Mouse (Mus musculus) ES-CJ7 (cell line): Measurements from ENCODE around the gene Mrpl14.

Source experiments
- DNase-seq: peaks from one replicate; pipeline ENCODE4 v3.0.0; 2011; ENCODE audit warnings: low read depth, low spot score

Gene Mrpl14

DNA sequence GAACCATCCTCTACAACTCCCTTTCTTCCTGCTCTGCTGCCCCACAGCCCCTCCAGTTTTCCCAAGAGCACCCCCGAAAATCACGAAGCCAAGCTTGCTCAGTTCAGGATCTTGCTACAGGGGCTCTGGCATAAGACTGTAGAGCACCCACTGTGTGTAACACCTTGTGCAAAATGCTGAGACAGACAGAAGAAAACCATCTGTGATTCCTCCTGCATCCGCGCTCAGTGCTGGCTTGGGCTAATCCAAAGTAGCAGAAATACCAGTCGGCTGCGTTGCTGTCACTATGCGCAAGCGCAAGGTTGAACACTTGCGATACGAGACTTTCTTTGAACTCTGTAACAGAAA, 38.4 kb downstream of the Mrpl14 start:
- DNase-seq, result no peak

GRCm38 (mm10) chr17:45726249-45726648, 40.1 kb downstream of the Mrpl14 start:
- no peak for DNase-seq

DNA sequence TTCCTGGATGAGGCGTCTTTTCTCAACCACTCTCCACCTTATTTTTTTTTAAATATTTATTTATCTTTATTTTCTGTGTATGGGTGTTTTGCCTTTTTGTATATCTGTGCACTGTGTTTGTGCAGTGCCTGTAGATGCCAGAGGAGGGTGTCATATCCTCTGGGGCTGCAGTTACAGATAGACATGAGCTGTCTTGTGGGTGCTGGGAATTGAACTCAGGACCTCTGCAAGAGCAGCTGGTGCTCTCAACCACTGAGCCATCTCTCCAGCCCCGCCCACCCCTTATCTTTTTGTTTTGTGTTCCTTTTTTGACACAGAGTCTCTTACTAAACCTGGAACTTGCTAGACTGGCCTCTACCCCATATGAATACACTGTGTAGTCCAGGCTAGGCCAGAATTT, 41.4 kb downstream of the Mrpl14 start:
- no peak for DNase-seq

GRCm38 (mm10) chr17:45727983-45728723, 42.0 kb downstream of the Mrpl14 start:
- no peak for DNase-seq

DNA sequence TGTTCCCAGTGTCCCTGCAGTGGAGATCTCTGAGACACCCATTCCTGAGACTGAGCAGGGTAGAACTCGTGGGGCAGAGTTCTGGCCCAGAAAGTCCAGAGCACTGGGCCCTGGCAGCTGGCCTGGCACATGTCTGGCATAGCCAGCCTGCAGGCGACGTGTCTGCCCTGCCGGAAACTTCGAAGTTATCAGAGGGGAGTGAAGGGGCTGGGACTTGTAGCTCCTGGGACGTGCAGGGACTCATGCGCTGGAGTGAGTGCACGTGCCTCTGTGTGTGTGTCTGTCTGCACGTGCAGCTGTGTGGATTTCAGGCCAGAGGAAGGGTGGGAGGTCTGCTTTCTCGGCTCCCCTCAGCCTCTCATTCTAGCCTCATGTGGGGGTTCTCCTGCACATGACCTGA, 43.3 kb downstream of the Mrpl14 start:
- no peak for DNase-seq

- no peak for DNase-seq
Measured at GRCm38 (mm10) chr17:45730696-45731095, 44.6 kb downstream of the Mrpl14 start.

DNA sequence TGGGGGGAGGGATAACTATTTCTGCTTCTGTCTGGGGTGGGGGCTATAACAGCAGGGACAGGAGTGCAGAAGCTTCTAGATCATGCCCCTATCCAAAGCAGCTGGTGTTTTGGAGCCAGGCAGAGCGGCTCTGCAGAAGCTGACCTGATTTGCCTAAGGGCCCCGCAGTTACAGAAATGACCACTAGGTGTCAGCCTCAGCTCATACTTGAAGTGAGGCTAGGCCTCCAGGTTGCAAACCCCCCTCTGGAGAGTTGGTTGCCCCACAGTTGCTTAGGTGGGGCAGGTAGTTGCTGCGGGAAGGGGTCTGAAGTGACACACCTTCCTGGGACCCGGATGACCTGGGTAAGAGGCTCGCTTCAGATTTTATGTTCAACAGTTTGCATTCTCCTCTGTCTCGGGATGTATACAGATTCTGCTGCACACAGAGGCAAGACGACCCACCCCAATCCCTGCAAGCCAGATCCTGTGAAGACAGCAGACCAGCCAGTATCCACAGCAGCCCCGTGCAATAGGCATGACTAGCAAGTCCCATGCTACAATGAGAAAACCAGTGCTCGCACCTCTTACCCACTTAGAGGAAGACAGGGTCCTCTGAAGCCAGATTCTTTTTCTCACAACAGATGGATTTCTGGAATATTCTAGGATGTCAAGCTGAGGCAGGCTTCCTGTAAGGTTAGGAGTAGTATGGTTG, 45.2 kb downstream of the Mrpl14 start:
- peak; percentile 87 for DNase-seq

GRCm38 (mm10) chr17:45733038-45733734, 47.1 kb downstream of the Mrpl14 start:
- DNase-seq, result no peak

GRCm38 (mm10) chr17:45733735-45734301, 47.7 kb downstream of the Mrpl14 start, which contains the start of gene 1600014C23Rik:
Gene 1600014C23Rik (minus strand): TSS chr17:45733844.
- DNase-seq, result peak; percentile 50

DNA sequence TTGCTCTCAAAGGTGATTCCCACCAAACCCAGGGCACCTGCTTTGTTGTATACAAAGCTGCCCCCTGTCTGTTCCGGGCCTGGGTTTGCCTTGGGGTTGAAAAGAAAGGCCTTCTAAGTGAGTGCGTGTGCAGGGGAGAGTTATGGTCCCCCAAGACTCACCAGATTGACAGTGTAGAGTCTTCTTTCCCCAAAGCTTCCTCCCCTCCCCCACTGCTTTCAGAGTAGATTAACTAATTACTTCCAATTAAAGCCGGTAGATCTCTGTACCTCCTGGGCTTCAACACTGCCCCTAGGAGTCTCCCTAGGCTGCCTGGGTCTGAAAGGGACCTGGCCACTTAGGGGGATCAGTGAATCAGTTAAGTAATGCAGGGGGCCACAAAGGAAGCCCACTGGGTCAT, 48.2 kb downstream of the Mrpl14 start:
- DNase-seq, result no peak

DNA sequence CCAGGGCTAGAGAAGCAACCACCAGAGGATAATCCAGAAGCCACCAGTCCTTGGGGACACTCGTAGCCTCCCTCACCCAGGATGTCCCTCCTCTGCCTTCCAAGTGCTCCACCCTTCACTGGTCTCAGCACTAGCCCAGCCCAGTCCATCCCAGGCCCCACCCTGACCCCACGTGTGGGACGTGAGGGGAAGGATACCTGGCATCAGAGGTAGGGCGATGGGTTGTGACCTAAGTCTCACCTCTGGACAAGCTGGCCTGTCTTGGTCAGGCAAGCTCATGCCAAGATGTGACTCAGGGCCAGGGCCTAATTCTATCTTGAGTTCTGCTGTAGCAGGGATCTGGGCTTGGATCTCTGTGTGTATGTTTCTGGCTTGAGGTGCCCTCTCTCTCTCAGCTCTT, 48.8 kb downstream of the Mrpl14 start:
- no peak for DNase-seq

DNA sequence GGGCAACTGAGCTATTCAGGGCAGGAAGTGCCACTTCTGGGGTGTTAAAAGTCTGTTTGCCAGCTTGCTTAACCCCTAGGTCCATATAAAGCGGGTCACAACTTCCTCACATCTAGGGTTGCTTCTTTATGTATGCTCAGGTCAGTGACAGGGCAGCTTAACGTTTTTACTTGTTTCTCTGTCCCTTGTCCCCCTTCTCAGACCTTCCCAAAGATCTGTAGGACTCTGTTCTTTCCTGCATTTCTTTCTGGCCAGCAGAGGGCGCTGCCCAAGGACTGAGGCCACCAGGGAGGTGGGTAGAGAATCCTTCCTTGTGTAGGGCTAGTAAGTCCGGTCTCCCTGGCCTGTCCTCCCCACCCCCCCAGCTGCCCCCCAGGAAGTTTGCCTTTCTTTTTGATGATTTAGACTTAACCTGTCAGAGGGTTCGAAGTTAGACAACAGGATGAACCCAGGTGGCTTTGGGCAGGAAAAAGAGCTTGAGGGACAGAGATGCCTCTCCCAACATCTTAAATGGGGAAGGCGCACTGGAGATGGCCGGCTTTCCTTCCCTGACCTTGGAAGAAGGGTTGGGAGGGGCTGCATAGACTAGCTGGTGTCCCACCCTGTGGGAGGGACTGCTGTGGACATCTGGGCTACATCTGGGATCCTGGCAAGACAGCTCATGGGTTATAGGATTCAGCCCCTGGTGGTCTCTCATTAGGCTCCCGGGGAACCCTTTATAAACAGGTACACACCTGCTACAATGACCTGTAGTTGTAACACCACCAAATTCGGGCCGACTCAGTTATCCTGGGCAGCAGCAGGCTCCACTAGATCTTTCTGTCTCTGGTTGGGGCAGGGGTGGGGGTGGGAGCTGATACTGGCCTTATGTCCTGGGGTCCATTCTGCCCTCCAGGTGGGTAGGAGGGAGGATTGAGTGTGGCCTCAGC, 49.5 kb downstream of the Mrpl14 start:
- peak; percentile 83 for DNase-seq

GRCm38 (mm10) chr17:45736311-45737077, 50.4 kb downstream of the Mrpl14 start:
- DNase-seq, result peak; percentile 90

GRCm38 (mm10) chr17:45737078-45737601, 51.0 kb downstream of the Mrpl14 start:
- peak; percentile 57 for DNase-seq

DNA sequence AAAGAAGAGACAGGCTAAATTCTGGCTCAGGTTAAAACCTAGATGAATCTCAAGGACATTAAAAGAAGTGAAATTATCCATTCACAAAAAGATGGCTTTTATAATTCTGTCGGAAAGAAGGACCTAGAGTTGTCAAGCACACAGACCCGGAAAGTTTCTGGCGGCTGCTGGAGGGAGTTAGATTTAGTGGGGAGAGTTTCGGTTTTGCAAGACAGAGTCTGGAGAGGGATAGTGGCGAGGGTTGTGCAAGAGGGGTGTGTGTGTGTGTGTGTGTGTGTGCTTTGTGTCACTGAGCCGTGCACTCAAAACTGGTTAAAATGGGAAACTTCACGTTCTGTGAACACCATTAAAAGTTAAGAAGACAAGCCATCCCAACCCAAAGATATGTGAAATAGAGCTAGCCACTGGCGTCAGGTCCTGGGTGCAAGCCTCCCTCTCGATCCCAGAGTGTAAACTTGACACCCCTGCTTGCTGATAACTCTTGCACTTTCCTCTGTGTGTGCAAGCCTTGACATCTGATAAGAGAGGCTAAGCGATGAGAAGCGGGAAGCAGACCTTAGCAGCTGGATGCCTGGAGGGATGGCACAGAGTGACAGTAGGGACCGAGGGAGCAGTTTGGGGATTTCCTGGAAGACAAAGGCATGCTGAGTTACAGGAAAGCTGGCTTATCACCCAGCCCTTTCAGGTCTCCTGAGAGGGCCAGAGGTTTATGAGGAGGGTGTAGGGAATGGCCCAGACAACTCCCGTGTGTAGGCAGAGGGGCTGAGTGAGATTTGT, 56.4 kb downstream of the Mrpl14 start:
- no peak for DNase-seq

DNA sequence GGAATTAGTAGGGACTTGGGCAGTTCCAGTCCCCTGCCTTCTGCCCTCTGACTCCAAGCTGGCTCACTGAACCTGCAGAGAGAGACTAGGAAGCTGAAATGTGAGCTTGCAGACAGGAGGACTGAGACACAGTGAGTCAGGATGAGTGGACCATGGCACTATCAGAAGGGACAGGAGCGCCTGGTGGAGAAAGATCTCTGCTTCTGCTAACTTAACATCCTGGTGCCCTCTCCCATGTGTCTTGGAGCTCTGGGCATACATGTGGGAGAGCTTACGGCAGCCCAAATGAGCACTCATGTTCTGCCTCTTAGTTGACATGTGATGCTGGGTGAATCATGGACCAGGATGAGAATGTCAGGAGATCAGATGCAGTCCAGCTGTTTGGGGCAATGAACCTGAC, 59.5 kb downstream of the Mrpl14 start:
- no peak for DNase-seq

DNA sequence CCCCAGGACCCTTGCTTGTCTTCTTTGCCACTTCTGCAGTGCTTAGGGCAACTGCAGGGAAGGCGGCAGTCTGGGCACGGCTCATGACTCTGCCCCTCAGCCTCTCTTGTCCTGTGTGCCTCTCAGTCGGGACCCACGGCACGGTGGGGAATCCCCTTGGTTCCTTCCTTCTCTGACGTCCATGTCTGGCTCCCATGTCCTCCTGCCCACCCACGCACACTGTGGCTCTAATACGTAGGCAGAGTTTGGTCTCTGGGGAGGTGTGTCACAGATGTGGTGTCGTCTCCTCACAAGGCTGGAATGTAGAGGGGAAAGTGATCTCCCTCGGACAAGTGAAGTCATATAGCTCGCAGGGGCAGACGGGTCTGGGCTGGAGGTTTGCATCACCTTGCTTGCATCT, 60.6 kb downstream of the Mrpl14 start:
- DNase-seq, result no peak

DNA sequence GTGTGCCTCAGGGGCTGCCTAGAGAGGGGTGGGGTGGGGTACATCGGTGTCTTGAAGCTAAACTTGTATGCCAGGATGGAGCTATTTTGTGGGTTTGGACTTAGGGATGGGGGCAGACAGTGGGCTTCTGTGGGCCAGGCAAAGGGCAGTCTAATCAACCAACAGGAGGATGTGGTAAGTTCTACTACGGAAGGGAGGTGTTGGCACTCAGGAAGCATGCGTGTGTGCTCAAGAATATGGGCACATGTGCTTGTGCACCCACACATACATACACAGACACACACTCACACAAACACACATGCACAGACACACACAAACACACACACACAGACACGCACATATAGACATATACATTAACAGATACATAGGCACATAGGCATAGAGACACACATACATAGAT, 61.2 kb downstream of the Mrpl14 start:
- no peak for DNase-seq
